Mouse (Mus musculus): ENCODE measurements around the gene Picalm.

- TF ChIP-seq CTCF (IDR thresholded peaks at IDR 0.05; ENCODE audit: extremely low read depth, insufficient read depth, insufficient read length, insufficient replicate concordance) = no peak
- no peak for TF ChIP-seq POLR2A (IDR thresholded peaks at IDR 0.05; ENCODE audit: low read depth, low read length)
Measured at GRCm38 (mm10) chr7:90145376-90145775, 15.4 kb downstream of the Picalm start.

All from spleen, adult 2 months (tissue).